14 mouse cellular contexts compared by ENCODE assay signal in the genomic region with DNA sequence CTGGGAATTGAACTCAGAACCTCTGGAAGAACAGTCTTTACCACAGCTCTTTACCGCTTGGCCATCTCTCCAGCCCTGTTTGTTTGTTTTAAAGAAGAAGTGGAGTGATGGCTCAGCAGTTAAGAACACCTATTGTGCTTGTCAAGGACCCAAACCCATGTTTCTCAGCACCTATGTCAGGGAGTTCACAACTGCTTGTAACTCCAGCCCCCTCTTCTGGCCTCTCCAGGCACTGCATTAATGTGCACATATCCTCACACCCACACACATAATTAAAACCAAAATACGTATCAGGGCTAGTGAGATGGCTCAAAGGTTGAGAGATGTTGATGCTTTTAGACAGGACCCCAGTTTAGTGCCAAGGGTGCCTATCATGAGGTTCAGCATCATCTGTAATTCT.
DNase-seq lines count a peak whose midpoint lies in the region; ATAC-seq and TF ChIP-seq lines count a peak whose summit lies in the region.
"Had no signal": no experiment of that assay in that cellular context is flagged by ENCODE, and none has a peak within 500 bp of the region (broad histone marks: within the 10 kb centered on the region; RNA-seq: fewer than 3 reads in every experiment).

No protein-coding gene starts in this region.

- no peaks in the 10 kb centered on the region for H3K4me1 ChIP-seq in kidney, adult 2 months (ENCODE audit: control insufficient read depth, insufficient read depth, low read length)
- peaks cover 6% of the 10 kb centered on the region; the same call in 1 of the 2 replicates for H3K4me1 ChIP-seq in kidney, embryonic 16.5 days (ENCODE audit: insufficient read depth, low read length)
- H3K4me1 ChIP-seq in testis, adult 2 months (ENCODE audit: control insufficient read depth, insufficient read depth, low read length) = peaks cover 4% of the 10 kb centered on the region
- 0 out of 4 replicates have a peak, but pooled peaks cover 0 to 8% of the 10 kb centered on the region in 2 experiments for H3K4me1 ChIP-seq in ES-E14 (ENCODE audit: control insufficient read depth in 2 of 2, insufficient read depth in 2 of 2, low read length in 2 of 2, poor library complexity in 1 of 2)
- no peaks in the 10 kb centered on the region for H3K4me1 ChIP-seq in liver, postnatal 0 days (ENCODE audit: insufficient read depth)

- no peak for TF ChIP-seq POLR2A in kidney, adult 2 months (IDR thresholded peaks at IDR 0.05; ENCODE audit: low read depth, low read length)
- no peak for TF ChIP-seq POLR2A in testis, adult 2 months (IDR thresholded peaks at IDR 0.05; ENCODE audit: control insufficient read depth, low read depth, low read length)

- no peak overlapping the region for H3K4me2 ChIP-seq in kidney, embryonic 16.5 days (replicated peaks; ENCODE audit: low read depth, low read length)
- H3K4me2 ChIP-seq in liver, postnatal 0 days (ENCODE audit: low read depth, low read length) = no peak overlapping the region
- H3K4me2 ChIP-seq: heart, embryonic 13.5 days; hindbrain, embryonic 13.5 days; kidney, embryonic 15.5 days; limb, embryonic 15.5 days had no signal

- DNase-seq in kidney, adult 2 months = no peak
- no peak for DNase-seq in testis, postnatal 14 days (ENCODE audit: low spot score)
- DNase-seq in ES-E14 (ENCODE audit: low read depth, low spot score) = peak; percentile 50
- no peak for DNase-seq in liver, postnatal 0 days
- no peak for DNase-seq in spleen, postnatal 14 days (ENCODE audit: low spot score in 2 of 2)
- no peak for DNase-seq in gastrocnemius, postnatal 4 days (ENCODE audit: low spot score in 2 of 2)
- DNase-seq: layer of hippocampus, postnatal 36 days had no signal

- H3K36me3 ChIP-seq in kidney, adult 2 months (ENCODE audit: control insufficient read depth, insufficient read depth, low read length) = no peaks in the 10 kb centered on the region
- no peaks in the 10 kb centered on the region for H3K36me3 ChIP-seq in kidney, embryonic 16.5 days (ENCODE audit: insufficient read depth, low read length)
- H3K36me3 ChIP-seq in testis, adult 2 months (ENCODE audit: control insufficient read depth, insufficient read depth, low read length) = no peaks in the 10 kb centered on the region
- no peaks in the 10 kb centered on the region for H3K36me3 ChIP-seq in ES-E14 (ENCODE audit: control insufficient read depth, insufficient read depth, low read length, poor library complexity, severe bottlenecking)
- no peaks in the 10 kb centered on the region for H3K36me3 ChIP-seq in liver, postnatal 0 days (replicated peaks; ENCODE audit: insufficient read depth, low read length)
- H3K36me3 ChIP-seq: heart, embryonic 13.5 days; hindbrain, embryonic 13.5 days; kidney, embryonic 15.5 days; limb, embryonic 15.5 days had no signal

- no peak for ATAC-seq in kidney, embryonic 16.5 days (ENCODE audit: low FRiP score, low TSS enrichment)
- no peak for ATAC-seq in liver, postnatal 0 days

- TF ChIP-seq CTCF in kidney, adult 2 months (conservative IDR thresholded peaks at IDR 0.05; ENCODE audit: insufficient read depth, insufficient read length, low read depth, low read length) = peak; percentile 36; the same call in 1 of the 2 replicates
- TF ChIP-seq CTCF in testis, adult 2 months (IDR thresholded peaks at IDR 0.05; ENCODE audit: control insufficient read depth, insufficient read depth, insufficient replicate concordance, low read depth, low read length) = no peak; the same call in 1 of the 2 replicates
- peak; percentile 61 for TF ChIP-seq CTCF in liver, postnatal 0 days (IDR thresholded peaks at IDR 0.05; ENCODE audit: low read depth)

- 91% methylated on average over 2 of the region's 2 CpGs for WGBS in kidney, adult 2 months
- WGBS in kidney, embryonic 16.5 days = 86% methylated on average over 2 of the region's 2 CpGs
- 79% methylated on average over 2 of the region's 2 CpGs for WGBS in liver, postnatal 0 days (ENCODE audit: insufficient replicate concordance)

- H3K27me3 ChIP-seq in kidney, adult 2 months (replicated peaks; ENCODE audit: control insufficient read depth, insufficient read depth, low read length) = no peaks in the 10 kb centered on the region
- no peaks in the 10 kb centered on the region for H3K27me3 ChIP-seq in kidney, embryonic 16.5 days (ENCODE audit: insufficient read depth, low read length)
- H3K27me3 ChIP-seq in testis, adult 2 months (ENCODE audit: control insufficient read depth, insufficient read depth, low read length) = no peaks in the 10 kb centered on the region
- no peaks in the 10 kb centered on the region for H3K27me3 ChIP-seq in liver, postnatal 0 days (ENCODE audit: insufficient read depth, low read length)
- H3K27me3 ChIP-seq: heart, embryonic 13.5 days; hindbrain, embryonic 13.5 days; kidney, embryonic 15.5 days; limb, embryonic 15.5 days had no signal

- H3K4me3 ChIP-seq in kidney, adult 2 months (ENCODE audit: insufficient read depth, low read depth, low read length) = no peak overlapping the region
- no peak overlapping the region for H3K4me3 ChIP-seq in kidney, embryonic 16.5 days (ENCODE audit: low read length)
- peak overlapping the region; percentile 54 for H3K4me3 ChIP-seq in testis, adult 2 months (ENCODE audit: control insufficient read depth, low read depth, low read length)
- no peak overlapping the region for H3K4me3 ChIP-seq in ES-E14 (ENCODE audit: insufficient read depth in 1 of 2, low read depth in 1 of 2, low read length in 2 of 2, poor library complexity in 1 of 2, severe bottlenecking in 1 of 2)
- no peak overlapping the region for H3K4me3 ChIP-seq in liver, postnatal 0 days (ENCODE audit: low read depth, low read length)
- H3K4me3 ChIP-seq: erythroblast, embryonic 14.5 days; heart, embryonic 13.5 days; hindbrain, embryonic 13.5 days; kidney, embryonic 15.5 days; limb, embryonic 15.5 days had no signal

- in situ Hi-C loops in ES-E14 (cut with MboI; ENCODE audit: low sequenced_read_pairs in 2 of 2, unreplicated experiment in 2 of 2) = no loop called here

- H3K9ac ChIP-seq in kidney, embryonic 16.5 days (replicated peaks; ENCODE audit: low read length) = no peak overlapping the region
- H3K9ac ChIP-seq in ES-E14 (ENCODE audit: insufficient read depth, low read depth, low read length, poor library complexity, severe bottlenecking) = no peak overlapping the region
- H3K9ac ChIP-seq in liver, postnatal 0 days (replicated peaks) = no peak overlapping the region
- H3K9ac ChIP-seq: heart, embryonic 13.5 days; hindbrain, embryonic 13.5 days; kidney, embryonic 15.5 days; limb, embryonic 15.5 days had no signal

- no peaks in the 10 kb centered on the region for H3K9me3 ChIP-seq in kidney, embryonic 16.5 days (ENCODE audit: low read length)
- H3K9me3 ChIP-seq in ES-E14 (ENCODE audit: control insufficient read depth, insufficient read depth, low read depth, low read length) = no peaks in the 10 kb centered on the region
- H3K9me3 ChIP-seq in liver, postnatal 0 days (ENCODE audit: low read length) = no peaks in the 10 kb centered on the region
- H3K9me3 ChIP-seq: heart, embryonic 13.5 days; hindbrain, embryonic 13.5 days; kidney, embryonic 15.5 days; limb, embryonic 15.5 days had no signal

- no peak overlapping the region for H3K27ac ChIP-seq in kidney, adult 2 months (ENCODE audit: insufficient read depth, low read depth, low read length)
- H3K27ac ChIP-seq in kidney, embryonic 16.5 days (ENCODE audit: low read length) = no peak overlapping the region
- H3K27ac ChIP-seq in testis, adult 2 months (ENCODE audit: control insufficient read depth, insufficient read depth, low read depth, low read length) = no peak overlapping the region
- H3K27ac ChIP-seq in ES-E14 (ENCODE audit: insufficient read depth, low read depth, low read length, poor library complexity, severe bottlenecking) = no peak overlapping the region
- no peak overlapping the region for H3K27ac ChIP-seq in liver, postnatal 0 days (ENCODE audit: low read depth)
- H3K27ac ChIP-seq: heart, embryonic 13.5 days; hindbrain, embryonic 13.5 days; kidney, embryonic 15.5 days; limb, embryonic 15.5 days had no signal

- no peak for TF ChIP-seq EP300 in liver, postnatal 0 days (IDR thresholded peaks at IDR 0.05; ENCODE audit: low read depth)

TF ChIP-seq in ES-E14, 5 proteins besides CTCF, POLR2A, EP300 and RAD21:
- TF ChIP-seq CHD2 (IDR thresholded peaks at IDR 0.05; ENCODE audit: low read depth, low read length) (no peak), ZC3H11A (IDR thresholded peaks at IDR 0.05; ENCODE audit: borderline replicate concordance, low read depth, low read length) (no peak), ZNF384 (IDR thresholded peaks at IDR 0.05; ENCODE audit: low read depth, low read length) (no peak), HCFC1 (IDR thresholded peaks at IDR 0.05; ENCODE audit: borderline replicate concordance, insufficient read depth, low read length) (no peak), MAFK (IDR thresholded peaks at IDR 0.05; ENCODE audit: insufficient read depth, low read depth, low read length) (no peak)
